Mouse (Mus musculus) midbrain, postnatal 0 days (tissue): ENCODE results near the gene Exo5. TPM values are rescaled to one million over a fixed set of nuclear protein-coding genes. Genes with fewer than 3 reads are reported as not detected.

Source experiments
- ATAC-seq: fragments of 200-750 bp; cut with Nextera tagmentation; 2 replicates; pipeline ENCODE4 v1.8.0; 2017; ENCODE audit warnings: moderate number of reproducible peaks, mild to moderate bottlenecking, moderate TSS enrichment, moderate library complexity; ENCODE audit not compliant: low FRiP score
- DNase-seq: peaks from one replicate; pipeline ENCODE4 v3.0.0-alpha.2; 2015; ENCODE audit warnings: low spot score
- H3K27ac ChIP-seq: fragments of 300-500 bp; sonication (generic); 2 replicates; pipeline ENCODE4 v1.5.1; 2014; ENCODE audit warnings: low read depth, mild to moderate bottlenecking, low read length, mixed read lengths
- H3K27me3 ChIP-seq: fragments of 300-500 bp; sonication (generic); 2 replicates; pipeline ENCODE4 v1.6.1; 2014; ENCODE audit warnings: low read length, control low read depth, mixed read lengths; ENCODE audit not compliant: insufficient read depth
- H3K36me3 ChIP-seq: fragments of 300-500 bp; sonication (generic); 2 replicates; pipeline ENCODE4 v1.6.1; 2014; ENCODE audit warnings: low read length, control low read depth, mixed read lengths; ENCODE audit not compliant: insufficient read depth
- H3K4me1 ChIP-seq: fragments of 300-500 bp; sonication (generic); 2 replicates; pipeline ENCODE4 v1.6.1; 2014; ENCODE audit warnings: mild to moderate bottlenecking, control low read depth, antibody characterized with exemption, low read length, mixed read lengths; ENCODE audit not compliant: insufficient read depth
- H3K4me2 ChIP-seq: fragments of 300-500 bp; sonication (generic); 2 replicates; pipeline ENCODE4 v1.6.1; 2014; ENCODE audit warnings: low read depth, mild to moderate bottlenecking, low read length, mixed read lengths; ENCODE audit not compliant: poor library complexity, severe bottlenecking
- H3K4me3 ChIP-seq: fragments of 300-500 bp; sonication (generic); 2 replicates; pipeline ENCODE4 v1.5.1; 2014; ENCODE audit warnings: low read depth, mild to moderate bottlenecking, low read length, moderate library complexity
- H3K9ac ChIP-seq: fragments of 300-500 bp; sonication (generic); replicated peaks from 2 replicates; pipeline ENCODE4 v1.6.1; 2014; ENCODE audit warnings: mild to moderate bottlenecking, low read length, moderate library complexity, mixed read lengths; ENCODE audit not compliant: poor library complexity, severe bottlenecking
- H3K9me3 ChIP-seq: fragments of 300-500 bp; sonication (generic); 2 replicates; pipeline ENCODE4 v1.6.1; 2016; ENCODE audit warnings: low read length, control low read depth
- CTCF ChIP-seq: IDR thresholded peaks from 2 replicates; pipeline ENCODE4 v1.5.1; 2016; ENCODE audit warnings: antibody characterized with exemption, mild to moderate bottlenecking
- WGBS: fragments of 180-500 bp; shearing (Covaris S2); extraction: QIAGEN DNeasy Blood & Tissue Kit; methylation state at CpG from one replicate; pipeline ENCODE4 v1.1.7; 2014; 5-methylcytosine and 5-hydroxymethylcytosine counted together
- polyA plus RNA-seq: library from polyadenylated mRNA; unstranded; fragments of >200 nt; fragmentation: Nextera tagmentation; extraction: Ambion mirVana; gene quantifications from 2 replicates; pipeline ENCODE4 v1.2.1, GENCODE M21; 2015
- total RNA-seq: library from RNA; depleted of rRNA; stranded (reverse); fragments of >200 nt; gene quantifications from 2 replicates; pipeline ENCODE4 v1.2.3, GENCODE M21; 2014

The Exo5 gene
- total and polyA plus RNA-seq, 2 experiments from 2014 or later, result 11.1 to 13.4 TPM

DNA sequence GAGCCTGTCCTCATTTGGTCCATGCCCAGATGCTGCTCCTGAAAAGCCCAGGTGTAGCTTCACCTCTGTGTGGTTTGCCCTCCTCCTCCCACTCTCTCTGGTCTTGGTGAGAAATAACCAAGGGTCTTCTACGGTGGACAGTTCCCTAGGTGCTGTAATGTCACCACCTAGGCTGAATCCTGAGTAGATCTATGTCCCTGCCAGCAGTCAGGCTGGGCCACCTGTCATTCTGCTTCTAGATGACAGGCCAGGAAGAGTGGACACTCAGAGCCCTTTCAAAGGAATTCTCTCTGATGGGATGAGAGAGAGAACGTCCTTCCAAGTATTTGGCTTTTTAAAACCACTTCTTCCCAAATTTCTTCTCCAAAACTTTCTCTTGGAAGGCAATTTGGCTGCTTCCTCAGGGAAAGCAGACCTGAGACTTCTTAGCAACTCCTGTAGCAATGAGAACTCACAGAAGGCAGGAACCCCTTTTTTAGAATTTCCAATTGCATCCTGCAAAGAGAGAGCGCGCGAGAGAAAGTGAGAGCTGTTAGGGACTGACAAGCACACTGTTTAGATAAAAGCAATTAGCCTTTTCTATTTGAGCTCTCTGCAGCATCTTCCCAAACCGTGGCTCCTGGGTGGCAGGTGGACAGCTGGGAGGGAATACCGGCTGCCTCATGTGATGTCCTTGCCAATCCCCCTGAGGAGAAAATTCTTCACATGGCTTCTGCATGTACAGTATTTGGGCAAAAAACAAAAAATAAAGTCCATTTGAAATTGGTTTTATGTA, 28.8 kb downstream of the Exo5 start:
- no peak overlapping the region for H3K9ac ChIP-seq
- peaks cover 12% of the 10 kb centered on the region for H3K36me3 ChIP-seq
- ATAC-seq, result no peak
- DNase-seq, result no peak
- H3K4me1 ChIP-seq, result no peaks in the 10 kb centered on the region
- no peaks in the 10 kb centered on the region for H3K9me3 ChIP-seq
- H3K27me3 ChIP-seq, result no peaks in the 10 kb centered on the region
- 76% methylated on average over 7 of the region's 7 CpGs for whole genome bisulfite sequencing
- no peak overlapping the region for H3K27ac ChIP-seq
- H3K4me2 ChIP-seq, result no peak overlapping the region
- no peak overlapping the region for H3K4me3 ChIP-seq
- no peak for TF ChIP-seq CTCF

DNA sequence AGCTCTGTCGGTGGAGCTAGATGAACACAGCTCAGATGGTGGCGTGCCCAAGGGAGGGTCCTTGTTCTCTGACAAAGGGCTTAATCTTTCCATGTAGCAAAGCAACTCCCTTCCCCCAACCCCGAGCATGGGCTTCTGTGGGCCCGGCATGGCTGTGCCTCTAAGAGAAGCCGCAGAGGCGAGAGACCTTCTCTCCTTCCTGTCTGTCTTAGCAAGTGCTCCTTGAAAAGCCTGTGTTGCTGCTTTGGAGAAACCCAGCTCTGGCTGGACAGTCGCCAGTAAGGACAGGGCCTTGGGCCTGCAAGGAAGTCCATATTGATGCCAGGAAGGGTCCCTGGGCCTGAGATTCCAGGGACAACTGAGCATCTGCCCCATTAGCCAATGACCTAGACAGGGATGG, 29.6 kb downstream of the Exo5 start:
- DNase-seq (no peak), ATAC-seq (no peak)
- no peaks in the 10 kb centered on the region for H3K4me1 ChIP-seq
- peaks cover 15% of the 10 kb centered on the region for H3K36me3 ChIP-seq
- no peak overlapping the region for H3K27ac ChIP-seq
- H3K27me3 ChIP-seq, result no peaks in the 10 kb centered on the region
- H3K4me2 ChIP-seq, result no peak overlapping the region
- H3K4me3 ChIP-seq, result no peak overlapping the region
- WGBS, result 53% methylated on average over 7 of the region's 7 CpGs
- TF ChIP-seq CTCF, result no peak
- no peak overlapping the region for H3K9ac ChIP-seq
- H3K9me3 ChIP-seq, result no peaks in the 10 kb centered on the region

DNA sequence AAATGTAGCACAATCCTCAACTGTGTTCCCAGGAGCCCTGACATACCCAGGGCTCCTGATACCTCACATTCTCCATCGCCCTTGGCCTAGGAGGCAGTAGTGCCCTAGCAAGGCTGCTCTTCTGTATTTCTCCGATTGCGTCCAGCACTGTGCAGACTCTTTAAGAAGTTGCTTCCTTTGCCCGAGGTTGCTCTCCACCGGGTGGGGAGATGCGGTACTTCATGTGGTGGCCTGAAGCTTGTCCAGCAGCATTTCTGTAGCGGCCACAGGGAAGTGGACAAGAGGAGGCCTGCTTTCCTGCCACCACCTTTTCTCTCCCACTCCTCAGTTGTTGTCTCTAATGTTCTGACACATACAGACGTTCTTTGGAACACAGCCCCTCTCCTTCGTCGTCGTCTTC, 30.2 kb downstream of the Exo5 start:
- ATAC-seq (no peak), DNase-seq (no peak)
- no peak overlapping the region for H3K4me2 ChIP-seq
- H3K9ac ChIP-seq, result no peak overlapping the region
- no peak overlapping the region for H3K4me3 ChIP-seq
- H3K9me3 ChIP-seq, result no peaks in the 10 kb centered on the region
- no peak overlapping the region for H3K27ac ChIP-seq
- H3K4me1 ChIP-seq, result no peaks in the 10 kb centered on the region
- H3K36me3 ChIP-seq, result peaks cover 15% of the 10 kb centered on the region
- TF ChIP-seq CTCF, result peak; percentile 32; the same call in 1 of the 2 replicates
- no peaks in the 10 kb centered on the region for H3K27me3 ChIP-seq
- 84% methylated on average over 11 of the region's 11 CpGs for WGBS

- H3K36me3 ChIP-seq, result peaks cover 17% of the 10 kb centered on the region
- H3K4me2 ChIP-seq, result no peak overlapping the region
- no peak overlapping the region for H3K27ac ChIP-seq
- H3K4me3 ChIP-seq, result no peak overlapping the region
- H3K9me3 ChIP-seq, result no peaks in the 10 kb centered on the region
- no peaks in the 10 kb centered on the region for H3K4me1 ChIP-seq
- 74% methylated on average over 11 of the region's 11 CpGs for WGBS
- no peak overlapping the region for H3K9ac ChIP-seq
- TF ChIP-seq CTCF, result no peak
- ATAC-seq (no peak), DNase-seq (no peak)
- H3K27me3 ChIP-seq, result no peaks in the 10 kb centered on the region
Measured at GRCm38 (mm10) chr4:120893656-120894401, 31.0 kb downstream of the Exo5 start.

GRCm38 (mm10) chr4:120892516-120892915, 32.3 kb downstream of the Exo5 start:
- ATAC-seq (no peak), DNase-seq (no peak)
- no peak overlapping the region for H3K9ac ChIP-seq
- no peak overlapping the region for H3K4me3 ChIP-seq
- peaks cover 17% of the 10 kb centered on the region for H3K36me3 ChIP-seq
- H3K9me3 ChIP-seq, result no peaks in the 10 kb centered on the region
- H3K27me3 ChIP-seq, result no peaks in the 10 kb centered on the region
- no peak overlapping the region for H3K27ac ChIP-seq
- WGBS, result 85% methylated on average over 1 of the region's 1 CpGs
- no peaks in the 10 kb centered on the region for H3K4me1 ChIP-seq
- TF ChIP-seq CTCF, result no peak
- H3K4me2 ChIP-seq, result no peak overlapping the region

- no peak for TF ChIP-seq CTCF
Measured at GRCm38 (mm10) chr4:120891960-120892359, 32.9 kb downstream of the Exo5 start.

More at GRCm38 (mm10) chr4:120891960-120892359, 32.9 kb downstream of the Exo5 start:
- H3K27ac ChIP-seq, result no peak overlapping the region
- no peak overlapping the region for H3K4me3 ChIP-seq
- H3K4me1 ChIP-seq, result no peaks in the 10 kb centered on the region
- H3K9ac ChIP-seq, result no peak overlapping the region
- no peaks in the 10 kb centered on the region for H3K9me3 ChIP-seq
- no peaks in the 10 kb centered on the region for H3K27me3 ChIP-seq
- no peak overlapping the region for H3K4me2 ChIP-seq
- no peak for DNase-seq
- no peak for ATAC-seq
- H3K36me3 ChIP-seq, result peaks cover 17% of the 10 kb centered on the region
